Mouse (Mus musculus) kidney, adult 2 months (tissue): ENCODE measurements around the gene Sema4d. TPM values are rescaled to one million over a fixed set of nuclear protein-coding genes. Genes with fewer than 3 reads are reported as not detected.

Source experiments
- DNase-seq: peaks from one replicate; pipeline ENCODE4 v3.0.0; 2021
- H3K27ac ChIP-seq: fragments of 200-500 bp; 2 replicates; pipeline ENCODE4 v1.5.1; 2012; ENCODE audit warnings: low read depth, low read length, control low read depth, inconsistent platforms; ENCODE audit not compliant: insufficient read depth
- H3K27me3 ChIP-seq: fragments of 200-500 bp; replicated peaks from 2 replicates; pipeline ENCODE4 v1.6.1; 2012; ENCODE audit warnings: mild to moderate bottlenecking, moderate library complexity, low read length, inconsistent platforms; ENCODE audit not compliant: control insufficient read depth, insufficient read depth
- H3K36me3 ChIP-seq: fragments of 200-500 bp; 2 replicates; pipeline ENCODE4 v1.6.1; 2012; ENCODE audit warnings: mild to moderate bottlenecking, moderate library complexity, low read length, inconsistent platforms; ENCODE audit not compliant: control insufficient read depth, insufficient read depth
- H3K4me1 ChIP-seq: fragments of 200-500 bp; 2 replicates; pipeline ENCODE4 v1.6.1; 2011; ENCODE audit warnings: low read length; ENCODE audit not compliant: control insufficient read depth, insufficient read depth
- H3K4me3 ChIP-seq: fragments of 200-500 bp; 2 replicates; pipeline ENCODE4 v1.5.1; 2011; ENCODE audit warnings: mild to moderate bottlenecking, low read depth, low read length, control low read depth; ENCODE audit not compliant: insufficient read depth
- CTCF ChIP-seq: fragments of 200-500 bp; conservative IDR thresholded peaks from 2 replicates; pipeline ENCODE4 v1.5.1; 2011; ENCODE audit warnings: low read depth, mild to moderate bottlenecking, control low read depth, low read length, moderate library complexity, mixed read lengths; ENCODE audit not compliant: insufficient read depth, insufficient read length
- POLR2A ChIP-seq: fragments of 200-500 bp; IDR thresholded peaks from one replicate; pipeline ENCODE4 v1.6.1; 2011; ENCODE audit warnings: low read depth, low read length, control low read depth
- WGBS: fragments of 180-500 bp; shearing (Covaris S2); methylation state at CpG from one replicate; pipeline ENCODE4 v1.1.7; 2018; 5-methylcytosine and 5-hydroxymethylcytosine counted together
- polyA plus RNA-seq: library from polyadenylated mRNA; depleted of rRNA; stranded (reverse); fragments of >200 nt; gene quantifications from 2 replicates; pipeline ENCODE4 v1.2.3, GENCODE M21; 2012

Gene Sema4d
- polyA plus RNA-seq, 1 experiment: 93.2 TPM

- peaks cover 3% of the 10 kb centered on the region; the same call in 1 of the 2 replicates for H3K4me1 ChIP-seq
- DNase-seq: no peak
- H3K27me3 ChIP-seq: no peaks in the 10 kb centered on the region
- no peak overlapping the region for H3K4me3 ChIP-seq
- H3K36me3 ChIP-seq: no peaks in the 10 kb centered on the region
- WGBS: 71% methylated on average over 8 of the region's 8 CpGs
- no peak overlapping the region for H3K27ac ChIP-seq
- TF ChIP-seq CTCF: no peak
- TF ChIP-seq POLR2A: no peak
Measured at GRCm38 (mm10) chr13:51797899-51798746, 4.6 kb upstream of the Sema4d start.

- Histone ChIP-seq H3K27ac (no peak overlapping the region), H3K4me1 (peaks cover 17% of the 10 kb centered on the region; the same call in 1 of the 2 replicates), H3K27me3 (no peaks in the 10 kb centered on the region), H3K36me3 (no peaks in the 10 kb centered on the region), H3K4me3 (no peak overlapping the region)
- no peak for TF ChIP-seq POLR2A
- TF ChIP-seq CTCF: no peak
- no peak for DNase-seq
- 69% methylated on average over 5 of the region's 7 CpGs for WGBS
Measured at GRCm38 (mm10) chr13:51793948-51794347, 401 bp upstream of the Sema4d start.

GRCm38 (mm10) chr13:51792729-51793424 is 670 bp downstream of the Sema4d start:
- no peaks in the 10 kb centered on the region for H3K36me3 ChIP-seq
- H3K4me3 ChIP-seq: peak overlapping the region; percentile 74
- 3% methylated on average over 43 of the region's 43 CpGs for WGBS
- H3K27ac ChIP-seq: peak overlapping the region; percentile 62
- peak; percentile 60 for DNase-seq
- H3K27me3 ChIP-seq: no peaks in the 10 kb centered on the region
- TF ChIP-seq POLR2A (no peak), CTCF (no peak)
- H3K4me1 ChIP-seq: peaks cover 17% of the 10 kb centered on the region; the same call in 1 of the 2 replicates

GRCm38 (mm10) chr13:51792135-51792573 is 1.4 kb downstream of the Sema4d start:
- no peaks in the 10 kb centered on the region for H3K36me3 ChIP-seq
- WGBS: 43% methylated on average over 11 of the region's 11 CpGs
- no peak for TF ChIP-seq POLR2A
- no peak for TF ChIP-seq CTCF
- peaks cover 17% of the 10 kb centered on the region; the same call in 1 of the 2 replicates for H3K4me1 ChIP-seq
- H3K27ac ChIP-seq: peak overlapping the region; percentile 62
- peak; percentile 30 for DNase-seq
- H3K4me3 ChIP-seq: peak overlapping the region; percentile 74
- H3K27me3 ChIP-seq: no peaks in the 10 kb centered on the region

- Histone ChIP-seq H3K4me1 (peaks cover 22% of the 10 kb centered on the region; the same call in 1 of the 2 replicates), H3K27me3 (no peaks in the 10 kb centered on the region), H3K27ac (peak overlapping the region; percentile 62; the same call in 1 of the 2 replicates), H3K4me3 (peak overlapping the region; percentile 74), H3K36me3 (no peaks in the 10 kb centered on the region)
- 51% methylated on average over 3 of the region's 3 CpGs for WGBS
- DNase-seq: peak; percentile 52
- no peak for TF ChIP-seq CTCF
- TF ChIP-seq POLR2A: no peak
Measured at GRCm38 (mm10) chr13:51791604-51792003, 1.9 kb downstream of the Sema4d start.

- no peaks in the 10 kb centered on the region for H3K27me3 ChIP-seq
- TF ChIP-seq CTCF (no peak), POLR2A (no peak)
- WGBS: 35% methylated on average over 5 of the region's 5 CpGs
- H3K4me3 ChIP-seq: no peak overlapping the region
- peak; percentile 57 for DNase-seq
- H3K27ac ChIP-seq: no peak overlapping the region
- peaks cover 25% of the 10 kb centered on the region; the same call in 1 of the 2 replicates for H3K4me1 ChIP-seq
- H3K36me3 ChIP-seq: no peaks in the 10 kb centered on the region
Measured at GRCm38 (mm10) chr13:51790793-51791192, 2.8 kb downstream of the Sema4d start.

GRCm38 (mm10) chr13:51787858-51788257 is 5.7 kb downstream of the Sema4d start:
- no peaks in the 10 kb centered on the region for H3K27me3 ChIP-seq
- H3K27ac ChIP-seq: no peak overlapping the region
- no peaks in the 10 kb centered on the region for H3K36me3 ChIP-seq
- TF ChIP-seq POLR2A: no peak
- no peak for TF ChIP-seq CTCF
- 44% methylated on average over 2 of the region's 2 CpGs for WGBS
- DNase-seq: peak; percentile 57
- H3K4me1 ChIP-seq: peaks cover 27% of the 10 kb centered on the region; the same call in 1 of the 2 replicates
- H3K4me3 ChIP-seq: no peak overlapping the region
